Mouse (Mus musculus): ENCODE results near the gene Gm9936. TPM values are rescaled to one million over a fixed set of nuclear protein-coding genes. Genes with fewer than 3 reads are reported as not detected.
"Not testable (repeated sequence)": the region's sequence is repeated elsewhere in the genome, so short reads cannot be mapped to it uniquely, and the experiment has no call there.

Gm9936 gene
- polyA plus RNA-seq (2015; fragmentation: Nextera tagmentation; extraction: Ambion mirVana): 1.6 and 2.1 TPM in 2 replicates

- WGBS: 85% methylated on average over 12 of the region's 12 CpGs
- peak within 1 kb of the TSS; percentile 43 for H3K9ac ChIP-seq (replicated peaks)
Measured at GRCm38 (mm10) chr5:114858582-114858981, at the start of gene Gm9936. Gm9936 (minus strand) TSS chr5:114858682.

GRCm38 (mm10) chr5:114902413-114902812 lies 43.9 kb upstream of the Gm9936 start:
- no peaks in the 10 kb centered on the region for H3K9me3 ChIP-seq
- H3K27ac ChIP-seq (replicated peaks): no peak overlapping the region
- 31% methylated on average over 1 of the region's 1 CpGs for WGBS
- H3K27me3 ChIP-seq: no peaks in the 10 kb centered on the region
- no peak overlapping the region for H3K9ac ChIP-seq (replicated peaks)
- H3K4me1 ChIP-seq: no peaks in the 10 kb centered on the region
- no peak overlapping the region for H3K4me2 ChIP-seq (replicated peaks)
- H3K4me3 ChIP-seq: no peak overlapping the region
- ATAC-seq (replicated peaks): no peak
- H3K36me3 ChIP-seq: no peaks in the 10 kb centered on the region

More at GRCm38 (mm10) chr5:114858582-114858981, at the start of gene Gm9936:
- no peak for ATAC-seq (replicated peaks)
- Histone ChIP-seq H3K4me1 (peaks cover 9% of the 10 kb centered on the region; the same call in 1 of the 2 replicates), H3K27me3 (no peaks in the 10 kb centered on the region), H3K4me3 (peak within 1 kb of the TSS; percentile 33), H3K4me2 (replicated peaks) (peak within 1 kb of the TSS; percentile 49), H3K27ac (replicated peaks) (no peak within 1 kb of the TSS), H3K36me3 (no peaks in the 10 kb centered on the region), H3K9me3 (no peaks in the 10 kb centered on the region)

- 84% methylated on average over 7 of the region's 7 CpGs for WGBS
- Histone ChIP-seq H3K27ac (replicated peaks) (no peak overlapping the region), H3K4me3 (no peak overlapping the region), H3K4me1 (no peaks in the 10 kb centered on the region), H3K4me2 (replicated peaks) (no peak overlapping the region), H3K27me3 (no peaks in the 10 kb centered on the region), H3K9me3 (no peaks in the 10 kb centered on the region), H3K9ac (replicated peaks) (no peak overlapping the region), H3K36me3 (no peaks in the 10 kb centered on the region)
- no peak for ATAC-seq (replicated peaks)
Measured at GRCm38 (mm10) chr5:114898857-114899256, 40.4 kb upstream of the Gm9936 start.

- ATAC-seq (replicated peaks): no peak
- Histone ChIP-seq H3K9me3 (no peaks in the 10 kb centered on the region), H3K27ac (replicated peaks) (no peak overlapping the region), H3K4me1 (no peaks in the 10 kb centered on the region), H3K27me3 (no peaks in the 10 kb centered on the region), H3K9ac (replicated peaks) (no peak overlapping the region), H3K4me3 (no peak overlapping the region), H3K36me3 (no peaks in the 10 kb centered on the region), H3K4me2 (replicated peaks) (no peak overlapping the region)
- 8% methylated on average over 7 of the region's 7 CpGs for WGBS
Measured at GRCm38 (mm10) chr5:114897374-114897793, 38.9 kb upstream of the Gm9936 start.

- WGBS: 70% methylated on average over 13 of the region's 13 CpGs
- ATAC-seq (replicated peaks): no peak
- no peaks in the 10 kb centered on the region for H3K27me3 ChIP-seq
- no peak within 1 kb of the TSS for H3K9ac ChIP-seq (replicated peaks)
- H3K4me1 ChIP-seq: no peaks in the 10 kb centered on the region
- H3K36me3 ChIP-seq: no peaks in the 10 kb centered on the region
- H3K27ac ChIP-seq (replicated peaks): no peak within 1 kb of the TSS
- H3K4me3 ChIP-seq: no peak within 1 kb of the TSS
- no peaks in the 10 kb centered on the region for H3K9me3 ChIP-seq
- H3K4me2 ChIP-seq (replicated peaks): no peak within 1 kb of the TSS
Measured at GRCm38 (mm10) chr5:114896688-114897373, 38.3 kb upstream of the Gm9936 start, which contains the start of gene Oasl2. Oasl2 (plus strand) TSS chr5:114896936.

GRCm38 (mm10) chr5:114895542-114895941 lies 37.1 kb upstream of the Gm9936 start:
- no peak for ATAC-seq (replicated peaks)
- Histone ChIP-seq H3K4me3 (no peak overlapping the region), H3K27me3 (no peaks in the 10 kb centered on the region), H3K4me2 (replicated peaks) (no peak overlapping the region), H3K36me3 (no peaks in the 10 kb centered on the region), H3K27ac (replicated peaks) (no peak overlapping the region), H3K9me3 (no peaks in the 10 kb centered on the region), H3K4me1 (no peaks in the 10 kb centered on the region), H3K9ac (replicated peaks) (no peak overlapping the region)
- 91% methylated on average over 4 of the region's 4 CpGs for WGBS

GRCm38 (mm10) chr5:114888995-114889394 lies 30.5 kb upstream of the Gm9936 start:
- Histone ChIP-seq H3K4me1 (no peaks in the 10 kb centered on the region), H3K4me3 (no peak overlapping the region), H3K27ac (replicated peaks) (no peak overlapping the region), H3K27me3 (no peaks in the 10 kb centered on the region), H3K36me3 (no peaks in the 10 kb centered on the region), H3K4me2 (replicated peaks) (no peak overlapping the region), H3K9ac (replicated peaks) (no peak overlapping the region), H3K9me3 (no peaks in the 10 kb centered on the region)
- 71% methylated on average over 2 of the region's 2 CpGs for WGBS
- ATAC-seq (replicated peaks): no peak

- Histone ChIP-seq H3K4me1 (no peaks in the 10 kb centered on the region), H3K27ac (replicated peaks) (no peak overlapping the region), H3K4me3 (no peak overlapping the region), H3K9ac (replicated peaks) (no peak overlapping the region), H3K9me3 (no peaks in the 10 kb centered on the region), H3K27me3 (no peaks in the 10 kb centered on the region), H3K4me2 (replicated peaks) (no peak overlapping the region), H3K36me3 (no peaks in the 10 kb centered on the region)
- WGBS: 69% methylated on average over 6 of the region's 6 CpGs
- ATAC-seq (replicated peaks): no peak
Measured at GRCm38 (mm10) chr5:114886801-114887200, 28.3 kb upstream of the Gm9936 start.

GRCm38 (mm10) chr5:114883022-114883421 lies 24.5 kb upstream of the Gm9936 start:
- Histone ChIP-seq H3K36me3 (no peaks in the 10 kb centered on the region), H3K4me1 (no peaks in the 10 kb centered on the region), H3K27me3 (no peaks in the 10 kb centered on the region), H3K9me3 (no peaks in the 10 kb centered on the region), H3K27ac (replicated peaks) (no peak overlapping the region), H3K9ac (replicated peaks) (no peak overlapping the region), H3K4me2 (replicated peaks) (no peak overlapping the region), H3K4me3 (no peak overlapping the region)
- no peak for ATAC-seq (replicated peaks)
- WGBS: 94% methylated on average over 11 of the region's 11 CpGs

- not testable (repeated sequence) for H3K36me3 ChIP-seq; H3K27ac ChIP-seq (replicated peaks); H3K9ac ChIP-seq (replicated peaks); H3K27me3 ChIP-seq; H3K4me1 ChIP-seq; H3K4me2 ChIP-seq (replicated peaks); ATAC-seq (replicated peaks); H3K4me3 ChIP-seq; H3K9me3 ChIP-seq
- WGBS: 91% methylated on average over 6 of the region's 7 CpGs
Measured at GRCm38 (mm10) chr5:114882319-114882718, 23.8 kb upstream of the Gm9936 start.

- no peaks in the 10 kb centered on the region for H3K36me3 ChIP-seq
- H3K27ac ChIP-seq (replicated peaks): no peak overlapping the region
- no peaks in the 10 kb centered on the region for H3K4me1 ChIP-seq
- no peak overlapping the region for H3K9ac ChIP-seq (replicated peaks)
- 75% methylated on average over 13 of the region's 13 CpGs for WGBS
- ATAC-seq (replicated peaks): no peak
- H3K4me2 ChIP-seq (replicated peaks): no peak overlapping the region
- H3K9me3 ChIP-seq: no peaks in the 10 kb centered on the region
- no peak overlapping the region for H3K4me3 ChIP-seq
- H3K27me3 ChIP-seq: no peaks in the 10 kb centered on the region
Measured at GRCm38 (mm10) chr5:114879399-114879798, 20.9 kb upstream of the Gm9936 start.

GRCm38 (mm10) chr5:114877487-114877886 lies 19.0 kb upstream of the Gm9936 start:
- Histone ChIP-seq H3K9ac (replicated peaks) (no peak overlapping the region), H3K36me3 (no peaks in the 10 kb centered on the region), H3K4me2 (replicated peaks) (no peak overlapping the region), H3K27me3 (no peaks in the 10 kb centered on the region), H3K27ac (replicated peaks) (no peak overlapping the region), H3K4me3 (no peak overlapping the region), H3K4me1 (no peaks in the 10 kb centered on the region), H3K9me3 (no peaks in the 10 kb centered on the region)
- 69% methylated on average over 7 of the region's 7 CpGs for WGBS
- ATAC-seq (replicated peaks): no peak

- no peak for ATAC-seq (replicated peaks)
- no peak overlapping the region for H3K4me2 ChIP-seq (replicated peaks)
- no peak overlapping the region for H3K9ac ChIP-seq (replicated peaks)
- no peaks in the 10 kb centered on the region for H3K27me3 ChIP-seq
- no peak overlapping the region for H3K27ac ChIP-seq (replicated peaks)
- no peak overlapping the region for H3K4me3 ChIP-seq
- H3K4me1 ChIP-seq: no peaks in the 10 kb centered on the region
- no peaks in the 10 kb centered on the region for H3K9me3 ChIP-seq
- H3K36me3 ChIP-seq: no peaks in the 10 kb centered on the region
- 10% methylated on average over 6 of the region's 6 CpGs for WGBS
Measured at GRCm38 (mm10) chr5:114876331-114876730, 17.8 kb upstream of the Gm9936 start.
